Mouse (Mus musculus) gastrocnemius, adult 2 months (tissue): ENCODE measurements around the gene Ifi27l2a. TPM values are rescaled to one million over a fixed set of nuclear protein-coding genes. Genes with fewer than 3 reads are reported as not detected.
"Not testable (repeated sequence)": the region's sequence is repeated elsewhere in the genome, so short reads cannot be mapped to it uniquely, and the experiment has no call there.

ENCODE experiments used
- DNase-seq: peaks from one replicate; pipeline ENCODE4 v3.0.0; 2022
- H3K27ac ChIP-seq: fragments of 200-600 bp; 2 replicates; pipeline ENCODE4 v1.8.1; 2022; ENCODE audit warnings: mild to moderate bottlenecking
- H3K4me3 ChIP-seq: fragments of 200-600 bp; 2 replicates; pipeline ENCODE4 v1.8.1; 2022; ENCODE audit warnings: mild to moderate bottlenecking, moderate library complexity
- CTCF ChIP-seq: fragments of 200-600 bp; IDR thresholded peaks from 2 replicates; pipeline ENCODE4 v1.8.1; 2022; ENCODE audit warnings: antibody characterized with exemption, mild to moderate bottlenecking, moderate library complexity
- intact Hi-C: fragments of 180-260 bp; cut with DNase I; formaldehyde crosslinking; loops from one replicate; pipeline ENCODE4 v1.15.1; 2025
- total RNA-seq, 2 experiments: library from RNA; stranded (reverse); gene quantifications; 2 replicates each; pipeline ENCODE4 v1.2.3; 2021

The Ifi27l2a gene
- total RNA-seq, 2 experiments from 2014 or later = 5.9 to 11.1 TPM

GRCm38 (mm10) chr12:103457140-103457539, 13.7 kb upstream of the Ifi27l2a start, which contains the start of gene Ifi27l2b:
Gene Ifi27l2b (minus strand): TSS chr12:103457223.
- intact Hi-C loops = no loop called here
- H3K27ac ChIP-seq = no peak within 1 kb of the TSS
- DNase-seq = no peak
- H3K4me3 ChIP-seq = no peak within 1 kb of the TSS
- no peak for TF ChIP-seq CTCF

- H3K4me3 ChIP-seq, DNase-seq, intact Hi-C loops, H3K27ac ChIP-seq: not testable (repeated sequence)
Measured at GRCm38 (mm10) chr12:103456727-103457126, 13.2 kb upstream of the Ifi27l2a start.

GRCm38 (mm10) chr12:103453361-103453760, 9.9 kb upstream of the Ifi27l2a start:
- no peak for DNase-seq
- intact Hi-C loops = no loop called here
- H3K27ac ChIP-seq = no peak overlapping the region
- H3K4me3 ChIP-seq = no peak overlapping the region
- TF ChIP-seq CTCF = no peak

GRCm38 (mm10) chr12:103445060-103445459, 1.6 kb upstream of the Ifi27l2a start:
- Histone ChIP-seq H3K4me3 (no peak overlapping the region), H3K27ac (no peak overlapping the region)
- no peak for TF ChIP-seq CTCF
- DNase-seq = no peak
- intact Hi-C loops = no loop called here

GRCm38 (mm10) chr12:103444261-103444660, 781 bp upstream of the Ifi27l2a start:
- H3K4me3 ChIP-seq, H3K27ac ChIP-seq, intact Hi-C loops, DNase-seq: not testable (repeated sequence)

GRCm38 (mm10) chr12:103437601-103438000, 5.9 kb downstream of the Ifi27l2a start:
- intact Hi-C loops = loop anchor here (10.0 kb wide), 1 partner anchor 207 kb away; no protein-coding TSS in a partner anchor
- no peak overlapping the region for H3K27ac ChIP-seq
- DNase-seq = no peak
- TF ChIP-seq CTCF = no peak
- H3K4me3 ChIP-seq = no peak overlapping the region

- DNase-seq = no peak
- TF ChIP-seq CTCF = no peak
- Histone ChIP-seq H3K4me3 (peak overlapping the region; percentile 81), H3K27ac (peak overlapping the region; percentile 86)
- intact Hi-C loops = loop anchor here (10.0 kb wide), 1 partner anchor 210 kb away; no protein-coding TSS in a partner anchor
Measured at GRCm38 (mm10) chr12:103434861-103435260, 8.6 kb downstream of the Ifi27l2a start.

- Histone ChIP-seq H3K27ac (peak within 1 kb of the TSS; percentile 86), H3K4me3 (peak within 1 kb of the TSS; percentile 81)
- intact Hi-C loops = loop anchor here (10.0 kb wide), 1 partner anchor 211 kb away; no protein-coding TSS in a partner anchor
- TF ChIP-seq CTCF = no peak
- peak; percentile 70 for DNase-seq
Measured at GRCm38 (mm10) chr12:103433986-103434731, 9.3 kb downstream of the Ifi27l2a start, which contains the start of gene Ifi27. Gene Ifi27 (plus strand): TSS chr12:103434211.

GRCm38 (mm10) chr12:103433430-103433829, 10.1 kb downstream of the Ifi27l2a start:
- intact Hi-C loops = loop anchor here (10.0 kb wide), 1 partner anchor 211 kb away; no protein-coding TSS in a partner anchor
- peak overlapping the region; percentile 86 for H3K27ac ChIP-seq
- TF ChIP-seq CTCF = no peak
- DNase-seq = no peak
- peak overlapping the region; percentile 81 for H3K4me3 ChIP-seq

GRCm38 (mm10) chr12:103426710-103427109, 16.8 kb downstream of the Ifi27l2a start:
- no peak for DNase-seq
- no peak for TF ChIP-seq CTCF
- Histone ChIP-seq H3K4me3 (no peak overlapping the region), H3K27ac (0 out of 2 replicates have a peak overlapping the region, but pooled peaks have one; percentile 76)
- intact Hi-C loops = loop anchor here (1.0 kb wide), 1 partner anchor 66 kb away; no protein-coding TSS in a partner anchor

- Histone ChIP-seq H3K4me3 (peak within 1 kb of the TSS; percentile 93), H3K27ac (peak within 1 kb of the TSS; percentile 97)
- intact Hi-C loops = loop anchor here (1.0 kb wide), 1 partner anchor 66 kb away; no protein-coding TSS in a partner anchor
- DNase-seq = peak; percentile 98
- peak; percentile 98 for TF ChIP-seq CTCF
Measured at GRCm38 (mm10) chr12:103425729-103426470, 17.6 kb downstream of the Ifi27l2a start, which contains the start of gene Ddx24. Gene Ddx24 (minus strand): TSS chr12:103425830.

- intact Hi-C loops = no loop called here
Measured at GRCm38 (mm10) chr12:103425016-103425728, 18.3 kb downstream of the Ifi27l2a start.

More at GRCm38 (mm10) chr12:103425016-103425728, 18.3 kb downstream of the Ifi27l2a start:
- peak overlapping the region; percentile 93 for H3K4me3 ChIP-seq
- TF ChIP-seq CTCF = no peak
- no peak for DNase-seq
- peak overlapping the region; percentile 97 for H3K27ac ChIP-seq
